Mouse (Mus musculus): ENCODE results near the gene Ifit3. TPM values are rescaled to one million over a fixed set of nuclear protein-coding genes. Genes with fewer than 3 reads are reported as not detected.

The Ifit3 gene
- 10 to 100 TPM in 1 of 2 experiments, under 1 TPM in 1; 0.20 to 32.7 TPM for polyA plus RNA-seq (2012; fragmentation: generic; extraction: Trizol)

DNA sequence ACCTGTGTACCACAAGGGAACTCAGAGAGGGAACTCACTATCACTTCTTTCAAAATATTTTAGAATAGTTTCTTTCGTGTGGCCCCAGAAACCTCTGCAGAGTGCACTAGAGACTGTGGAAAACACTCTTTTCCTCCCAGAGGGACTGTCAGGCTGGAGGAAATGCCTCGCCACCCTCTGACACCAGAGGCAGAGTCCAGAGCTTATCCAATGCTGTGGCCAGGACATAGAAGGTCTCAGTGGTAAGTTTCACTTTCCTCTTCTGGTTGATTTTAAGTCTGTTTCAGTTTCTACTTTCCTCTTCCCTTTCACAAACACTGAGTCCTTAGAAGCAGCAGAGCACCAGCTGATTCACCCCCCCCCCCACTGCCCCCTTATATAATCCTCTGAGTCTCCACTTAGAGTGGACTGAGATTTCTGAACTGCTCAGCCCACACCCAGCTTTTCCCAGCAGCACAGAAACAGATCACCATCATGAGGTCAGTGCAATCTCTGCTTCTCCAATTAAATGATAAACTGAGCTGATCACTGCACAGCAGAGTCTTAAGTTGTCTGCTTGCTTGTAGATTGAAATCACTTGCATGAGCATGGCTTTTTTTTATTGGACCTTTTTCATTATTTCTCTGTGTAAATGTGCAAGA lies at the start of gene Ifit3:
Gene Ifit3, plus strand, starts transcription at position 406 of the 641 bp plus-strand sequence.

DNA sequence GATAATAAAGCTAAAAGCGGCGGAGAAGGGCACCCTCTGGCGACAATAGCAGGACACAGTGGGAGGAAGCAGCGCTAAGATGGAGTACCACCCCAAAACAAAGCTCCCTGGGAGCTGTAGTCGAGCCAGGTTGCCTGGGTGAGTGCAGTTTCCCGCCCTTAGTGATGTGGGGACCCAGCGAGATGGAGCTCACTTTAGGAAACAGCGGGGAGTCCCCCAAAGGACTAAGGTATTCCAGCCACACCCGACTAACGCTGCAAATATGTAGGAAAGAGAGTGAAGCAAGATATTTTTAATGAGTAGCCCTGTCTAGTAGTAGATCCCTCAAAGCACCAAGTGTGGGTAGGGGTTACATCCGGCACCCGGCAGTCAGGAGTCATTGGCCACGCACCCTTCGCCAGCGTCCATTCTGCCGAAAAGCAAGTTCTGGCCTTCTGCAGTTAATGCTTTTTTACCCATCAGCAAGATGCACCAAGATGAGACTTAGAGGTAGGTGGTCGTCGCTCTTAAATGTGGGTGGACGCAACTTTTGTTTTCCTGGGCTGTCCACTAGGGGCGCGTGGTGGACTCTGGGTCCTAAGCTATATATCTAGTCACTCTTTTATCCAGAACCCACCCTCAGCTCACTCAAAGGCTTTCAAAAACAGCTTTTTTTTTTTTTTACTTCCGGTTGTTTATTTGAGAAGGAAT lies 32.7 kb upstream of the Ifit3 start, which contains the start of gene Ifit2:
Gene Ifit2, plus strand, starts transcription at position 161 of the 690 bp plus-strand sequence.

DNA sequence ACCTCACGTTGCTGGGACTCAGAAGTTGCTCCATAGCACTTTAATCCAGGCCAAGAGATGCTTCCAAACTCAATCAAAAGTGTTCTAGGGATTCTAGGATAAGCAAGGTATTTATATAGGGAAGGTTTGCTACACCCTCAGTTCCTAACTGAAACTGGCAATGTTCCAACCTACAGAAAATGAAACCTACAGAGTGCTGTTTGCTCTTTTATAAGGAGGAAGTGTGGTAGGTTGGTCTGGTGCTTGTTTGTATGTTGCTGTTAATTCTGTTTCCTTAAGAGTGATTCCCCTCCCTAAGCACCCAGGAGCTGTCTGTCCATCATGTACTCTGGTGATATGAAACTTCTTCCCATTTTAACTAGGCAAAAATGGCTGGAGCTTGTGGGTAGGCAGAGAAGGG lies 18.6 kb downstream of the Ifit3 start, which contains the start of gene Ifit1bl1:
Gene Ifit1bl1, minus strand, starts transcription at position 69 of the 400 bp plus-strand sequence.

DNA sequence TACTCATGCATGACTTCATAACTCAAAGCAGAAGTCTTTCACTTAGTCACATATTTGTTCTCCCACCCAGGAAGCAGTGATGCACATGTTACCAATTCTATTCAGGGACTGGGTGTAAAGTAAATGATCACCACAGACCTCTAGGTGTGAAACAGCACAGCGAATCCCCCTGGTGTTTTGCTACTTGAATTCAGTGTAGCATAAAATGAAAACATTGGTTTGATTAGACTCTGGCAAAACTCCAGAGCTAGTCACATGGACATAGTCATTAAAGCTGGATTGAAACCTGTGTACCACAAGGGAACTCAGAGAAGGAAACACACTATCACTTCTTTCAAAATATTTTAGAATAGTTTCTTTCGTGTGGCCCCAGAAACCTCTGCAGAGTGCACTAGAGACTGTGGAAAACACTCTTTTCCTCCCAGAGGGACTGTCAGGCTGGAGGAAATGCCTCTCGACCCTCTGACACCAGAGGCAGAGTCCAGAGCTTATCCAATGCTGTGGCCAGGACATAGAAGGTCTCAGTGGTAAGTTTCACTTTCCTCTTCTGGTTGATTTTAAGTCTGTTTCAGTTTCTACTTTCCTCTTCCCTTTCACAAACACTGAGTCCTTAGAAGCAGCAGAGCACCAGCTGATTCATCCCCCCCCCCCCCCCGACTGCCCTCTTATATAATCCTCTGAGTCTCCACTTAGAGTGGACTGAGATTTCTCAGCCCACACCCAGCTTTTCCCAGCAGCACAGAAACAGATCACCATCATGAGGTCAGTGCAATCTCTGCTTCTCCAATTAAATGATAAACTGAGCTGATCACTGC lies 24.1 kb downstream of the Ifit3 start, which contains the start of gene Ifit3b:
Gene Ifit3b, plus strand, starts transcription at position 734 of the 815 bp plus-strand sequence.

Other genes starting within 250 kb of the Ifit3 start
- under 1 TPM in 1 of 2 experiments, not detected in 1; 0.17 TPM for gene Ch25h, start 108.4 kb upstream of the Ifit3 start, polyA plus RNA-seq (2012; fragmentation: generic; extraction: Trizol)
- gene Lipa, start 56.1 kb upstream of the Ifit3 start, polyA plus RNA-seq (2012; fragmentation: generic; extraction: Trizol) = 100 to 1,000 TPM in 1 of 2 experiments, 1 to 10 TPM in 1; 5.8 to 110 TPM
- gene Ifit2, start 32.8 kb upstream of the Ifit3 start, polyA plus RNA-seq (2012; fragmentation: generic; extraction: Trizol) = 1 to 10 TPM in 1 of 2 experiments, under 1 TPM in 1; 0.27 to 2.7 TPM
- gene Ifit1bl1, start 18.4 kb downstream of the Ifit3 start, polyA plus RNA-seq (2012; fragmentation: generic; extraction: Trizol) = under 1 TPM; 0.01 to 0.44 TPM
- gene Ifit3b, start 24.4 kb downstream of the Ifit3 start, polyA plus RNA-seq (2012; fragmentation: generic; extraction: Trizol) = 1 to 10 TPM in 1 of 2 experiments, under 1 TPM in 1; 0.09 to 8.8 TPM
- gene Ifit1bl2, start 57.2 kb downstream of the Ifit3 start, polyA plus RNA-seq (2012; fragmentation: generic; extraction: Trizol) = under 1 TPM in 1 of 2 experiments, not detected in 1; 0.18 TPM
- gene Ifit1, start 57.3 kb downstream of the Ifit3 start, polyA plus RNA-seq (2012; fragmentation: generic; extraction: Trizol) = 1 to 10 TPM in 1 of 2 experiments, under 1 TPM in 1; 0.08 to 7.0 TPM
- gene Slc16a12, start 163.8 kb downstream of the Ifit3 start, polyA plus RNA-seq (2012; fragmentation: generic; extraction: Trizol) = not detected